In the genomic region with DNA sequence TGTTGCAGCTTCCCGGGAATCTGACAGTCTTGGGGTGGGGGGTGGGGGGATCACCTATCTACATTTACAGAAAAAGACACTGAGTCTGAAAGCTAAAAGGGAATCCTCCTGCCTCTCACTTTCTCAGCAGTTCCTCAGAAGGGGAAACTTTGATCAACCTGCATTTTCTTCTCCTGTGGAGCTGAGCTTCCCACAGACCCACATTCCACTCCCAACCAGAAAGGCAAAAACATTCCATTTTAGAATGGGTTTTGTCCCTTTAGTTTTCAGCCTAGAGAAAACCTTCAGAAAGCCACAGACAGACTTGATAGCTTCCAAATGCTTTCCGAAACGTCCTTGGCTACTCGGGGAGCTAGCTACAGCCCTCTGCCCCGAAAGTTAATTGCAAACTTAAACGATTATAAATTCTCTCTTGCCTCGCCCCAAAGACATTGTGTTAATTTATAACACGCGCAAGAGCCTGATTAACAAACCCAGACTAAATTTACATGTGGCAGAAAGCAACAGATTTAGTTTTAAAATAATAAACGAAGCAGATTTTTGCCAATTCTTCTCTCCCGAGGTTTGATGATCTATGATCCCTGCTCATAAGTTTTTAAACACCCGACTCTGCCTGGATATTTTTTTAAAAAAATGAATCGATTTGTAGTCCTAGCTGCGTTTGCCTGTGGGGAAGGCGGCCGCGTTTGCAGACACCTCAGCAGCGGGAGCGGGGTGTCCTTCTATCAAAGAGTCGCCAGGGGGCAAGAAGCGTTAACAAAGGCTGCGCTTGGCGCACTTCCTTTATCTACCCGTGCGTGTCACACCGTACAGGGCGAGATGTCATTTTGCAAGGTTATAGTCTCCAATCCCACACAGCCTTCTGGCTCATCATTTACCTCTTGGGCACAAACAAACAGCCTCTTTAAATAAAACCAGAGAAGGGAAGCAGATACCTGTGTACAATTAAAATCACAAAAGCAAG, we compare ENCODE assay signal across 8 mouse cellular contexts. TPM values are rescaled to one million over a fixed set of nuclear protein-coding genes. Genes with fewer than 3 reads are reported as not detected.
DNase-seq lines count a peak whose midpoint lies in the region; ATAC-seq and TF ChIP-seq lines count a peak whose summit lies in the region.

No protein-coding gene starts in this region.

- no peaks in the 10 kb centered on the region for H3K9me3 ChIP-seq in forebrain, embryonic 10.5 days

- WGBS in forebrain, embryonic 10.5 days, result under 1% methylated on average over 27 of the region's 27 CpGs

- ATAC-seq in megakaryocyte progenitor cell, adult 5-6 weeks (replicated peaks; ENCODE audit: poor library complexity), result peak; percentile 94

- peak; percentile 77 for TF ChIP-seq CTCF in layer of hippocampus, adult 2 months (conservative IDR thresholded peaks at IDR 0.05)

- peak; percentile 65 for DNase-seq in MN1 (ENCODE audit: low spot score)
- DNase-seq in c-Kit-positive CD71-negative TER-119-negative erythroid progenitor cells, embryonic 14.5 days (ENCODE audit: low read depth), result peak; percentile 50
- peak; percentile 58 for DNase-seq in forebrain, embryonic 10.5 days (ENCODE audit: extremely low spot score, low spot score)
- peak; percentile 75 for DNase-seq in heart, postnatal 4 days
- peak in 1 of 2 experiments; percentile 14 for DNase-seq in layer of hippocampus, adult 2 months (ENCODE audit: low spot score in 2 of 2)
- peak; percentile 64 for DNase-seq in right cerebral cortex, postnatal 4 days
- no peak for DNase-seq in adipocyte (ENCODE audit: low spot score)

- peaks cover 100% of the 10 kb centered on the region for H3K27me3 ChIP-seq in forebrain, embryonic 10.5 days (ENCODE audit: poor library complexity, severe bottlenecking)

- no peak overlapping the region for H3K27ac ChIP-seq in forebrain, embryonic 10.5 days
- H3K27ac ChIP-seq in layer of hippocampus, adult 2 months, result no peak overlapping the region

- peaks cover 31% of the 10 kb centered on the region for H3K4me1 ChIP-seq in forebrain, embryonic 10.5 days

- no peaks in the 10 kb centered on the region for H3K36me3 ChIP-seq in forebrain, embryonic 10.5 days (replicated peaks)

- H3K4me3 ChIP-seq in forebrain, embryonic 10.5 days, result no peak overlapping the region
- no peak overlapping the region for H3K4me3 ChIP-seq in layer of hippocampus, adult 2 months

RNA-seq across cellular contexts. Expression of a gene that starts 42.7 kb away (rescaled TPM):
- polyA plus RNA-seq in forebrain, embryonic 10.5 days (2016; fragmentation: Nextera tagmentation; extraction: Ambion mirVana), result not detected in 2 replicates
- not detected for total RNA-seq in heart, postnatal 4 days (2021)
- under 1 TPM; 0.49 to 0.52 TPM for total RNA-seq in layer of hippocampus, adult 2 months (2021)
- total RNA-seq in megakaryocyte progenitor cell, adult 5-6 weeks (2015), result not detected in 2 replicates
- not detected in 2 replicates for total RNA-seq in megakaryocyte progenitor cell, adult 5-6 weeks (2017)

RNA-seq across cellular contexts. Expression of a gene that starts 51.6 kb away (rescaled TPM):
- polyA plus RNA-seq in forebrain, embryonic 10.5 days (2016; fragmentation: Nextera tagmentation; extraction: Ambion mirVana), result 94.2 and 104 TPM in 2 replicates
- 10 to 100 TPM; 53.3 to 54.0 TPM for total RNA-seq in heart, postnatal 4 days (2021)
- total RNA-seq in layer of hippocampus, adult 2 months (2021), result 10 to 100 TPM; 57.7 to 65.8 TPM
- 16.5 and 19.3 TPM in 2 replicates for total RNA-seq in megakaryocyte progenitor cell, adult 5-6 weeks (2015)
- 20.2 and 27.8 TPM in 2 replicates for total RNA-seq in megakaryocyte progenitor cell, adult 5-6 weeks (2017)
